Mouse (Mus musculus): ENCODE data around the gene Tmem107.

DNA sequence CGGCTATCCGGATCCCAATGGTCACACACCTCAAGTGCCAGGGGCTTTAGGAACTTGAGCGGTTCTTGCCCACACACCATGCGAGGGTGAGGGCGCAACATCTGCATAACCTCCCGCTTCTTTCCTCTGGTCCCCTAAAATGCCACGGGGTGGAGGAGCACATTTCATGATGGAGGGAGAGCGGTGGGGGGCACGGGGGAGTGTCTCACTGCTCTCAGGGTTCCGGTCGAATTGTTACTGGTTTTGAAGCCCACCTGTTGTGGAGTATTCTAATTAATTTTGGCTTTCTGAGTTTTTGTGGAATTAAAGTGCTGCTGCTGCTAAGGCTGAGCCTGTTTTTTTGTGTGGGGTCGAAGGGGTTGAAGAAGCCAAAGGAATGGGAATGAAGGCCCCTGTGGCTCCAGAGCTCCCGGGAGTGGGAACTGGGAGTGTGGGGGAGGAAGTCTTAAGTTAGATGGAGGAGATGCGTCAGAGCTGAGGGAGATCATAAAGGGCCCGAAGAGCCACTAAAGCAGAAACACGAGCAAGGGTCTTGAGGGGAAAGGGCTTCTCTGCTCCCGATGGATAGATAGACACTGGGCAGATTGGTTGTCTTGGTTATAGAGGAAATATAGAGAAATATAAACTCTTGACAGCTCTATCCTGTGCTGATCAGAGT is 9.2 kb upstream of the Tmem107 start:
- TF ChIP-seq CHD2 (IDR thresholded peaks at IDR 0.05; ENCODE audit: low read depth, low read length) (no peak), HCFC1 (IDR thresholded peaks at IDR 0.05; ENCODE audit: borderline replicate concordance, insufficient read depth, low read length) (no peak), ZC3H11A (IDR thresholded peaks at IDR 0.05; ENCODE audit: borderline replicate concordance, low read depth, low read length) (no peak), MAFK (IDR thresholded peaks at IDR 0.05; ENCODE audit: insufficient read depth, low read depth, low read length) (no peak)
